Mouse (Mus musculus): ENCODE results near the gene Wdr82. TPM values are rescaled to one million over a fixed set of nuclear protein-coding genes. Genes with fewer than 3 reads are reported as not detected.

Gene Wdr82
- polyA plus RNA-seq, 1 experiment from 2014 or later, result 11.3 TPM

DNA sequence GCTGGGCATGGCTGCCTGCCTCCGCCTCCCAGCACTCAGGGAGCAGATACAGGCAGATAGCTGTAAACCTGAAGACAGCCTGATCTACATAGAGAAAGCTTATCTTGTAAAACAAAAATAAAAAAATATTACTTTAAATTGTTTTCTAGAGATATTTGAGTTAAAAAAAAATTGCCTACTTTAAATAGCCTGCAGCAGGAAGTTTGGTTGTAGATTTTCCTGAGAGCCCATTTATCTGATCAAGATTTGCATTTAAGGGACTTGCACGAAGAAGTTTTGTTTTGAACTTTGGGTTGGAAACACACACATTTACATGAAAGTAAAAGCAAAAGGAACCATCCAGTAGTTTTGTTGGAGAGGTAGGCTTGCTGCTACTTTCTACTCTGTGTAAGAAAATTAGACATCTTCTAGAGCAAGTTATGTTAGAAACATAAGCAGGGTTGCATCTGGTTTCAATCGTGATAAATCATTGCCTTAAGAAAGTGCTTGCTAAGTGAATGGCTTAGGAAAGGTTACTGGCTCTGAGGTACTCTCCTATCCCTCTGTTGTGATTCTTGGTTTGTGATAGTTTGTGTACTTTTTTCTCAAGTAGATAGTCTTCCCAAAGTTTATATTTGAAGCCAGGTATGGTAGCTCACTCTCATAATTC is 4.9 kb downstream of the Wdr82 start:
- Histone ChIP-seq H3K27ac (ENCODE audit: low read depth, low read length) (no peak overlapping the region), H3K4me1 (replicated peaks; ENCODE audit: control insufficient read depth, insufficient read depth, low read length) (0 out of 2 replicates have a peak, but pooled peaks cover 14% of the 10 kb centered on the region), H3K36me3 (ENCODE audit: control insufficient read depth, insufficient read depth) (peaks cover 30% of the 10 kb centered on the region), H3K4me2 (replicated peaks; ENCODE audit: low read depth) (no peak overlapping the region), H3K27me3 (replicated peaks; ENCODE audit: control insufficient read depth, insufficient read depth, low read length) (no peaks in the 10 kb centered on the region), H3K9ac (ENCODE audit: low read depth, low read length) (no peak overlapping the region), H3K4me3 (ENCODE audit: low read depth, low read length) (no peak overlapping the region), H3K9me3 (ENCODE audit: control insufficient read depth) (no peaks in the 10 kb centered on the region)
- ATAC-seq, result no peak
- 47% methylated on average over 3 of the region's 3 CpGs for WGBS
- TF ChIP-seq CTCF (IDR thresholded peaks at IDR 0.05; ENCODE audit: low read depth), result no peak

DNA sequence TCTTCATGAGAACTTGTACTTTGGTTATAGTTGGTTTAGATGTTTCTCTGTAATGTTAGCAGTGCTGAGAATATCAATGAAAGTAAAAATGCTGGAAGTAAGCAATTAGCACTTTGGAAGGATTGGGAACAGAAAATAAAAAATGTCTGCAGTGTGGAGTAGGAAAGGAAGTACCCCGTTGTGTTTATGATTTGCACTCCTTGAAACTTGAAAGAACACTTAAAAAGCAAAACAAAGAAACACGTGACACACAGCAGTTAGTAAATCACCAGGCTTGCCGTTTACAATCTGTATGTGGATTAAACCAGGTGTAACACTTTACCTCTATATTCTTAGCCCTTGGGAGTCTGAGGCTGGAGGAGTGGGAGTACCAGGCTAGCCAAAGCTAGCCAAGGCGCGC is 6.0 kb downstream of the Wdr82 start:
- H3K4me1 ChIP-seq (replicated peaks; ENCODE audit: control insufficient read depth, insufficient read depth, low read length), result 0 out of 2 replicates have a peak, but pooled peaks cover 14% of the 10 kb centered on the region
- no peak for ATAC-seq
- no peak for TF ChIP-seq CTCF (IDR thresholded peaks at IDR 0.05; ENCODE audit: low read depth)
- peaks cover 41% of the 10 kb centered on the region for H3K36me3 ChIP-seq (ENCODE audit: control insufficient read depth, insufficient read depth)
- no peak overlapping the region for H3K4me3 ChIP-seq (ENCODE audit: low read depth, low read length)
- H3K9ac ChIP-seq (ENCODE audit: low read depth, low read length), result no peak overlapping the region
- no peaks in the 10 kb centered on the region for H3K27me3 ChIP-seq (replicated peaks; ENCODE audit: control insufficient read depth, insufficient read depth, low read length)
- no peaks in the 10 kb centered on the region for H3K9me3 ChIP-seq (ENCODE audit: control insufficient read depth)
- no peak overlapping the region for H3K27ac ChIP-seq (ENCODE audit: low read depth, low read length)
- no peak overlapping the region for H3K4me2 ChIP-seq (replicated peaks; ENCODE audit: low read depth)
- WGBS, result 66% methylated on average over 5 of the region's 5 CpGs

DNA sequence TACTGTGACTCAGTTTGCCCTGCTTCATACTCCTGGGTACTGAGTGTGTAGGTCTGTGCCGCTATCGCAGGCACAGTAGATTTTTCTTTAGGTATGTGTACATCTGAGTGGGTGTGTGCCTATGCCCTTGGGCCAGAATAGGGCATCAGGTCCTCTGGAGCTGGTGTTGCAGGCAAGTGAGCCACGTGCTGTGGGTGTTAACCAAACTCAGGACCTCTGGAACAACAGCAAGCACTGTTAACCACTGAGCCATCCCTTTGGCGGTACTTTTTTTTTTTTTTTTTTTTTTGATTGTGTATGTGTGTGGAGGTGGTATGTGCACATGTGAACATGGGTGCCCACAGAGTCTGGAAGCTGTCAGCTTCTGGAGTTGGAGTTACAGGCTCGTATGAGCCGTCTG is 7.1 kb downstream of the Wdr82 start:
- Histone ChIP-seq H3K36me3 (ENCODE audit: control insufficient read depth, insufficient read depth) (peaks cover 51% of the 10 kb centered on the region), H3K4me3 (ENCODE audit: low read depth, low read length) (no peak overlapping the region), H3K27me3 (replicated peaks; ENCODE audit: control insufficient read depth, insufficient read depth, low read length) (no peaks in the 10 kb centered on the region), H3K4me2 (replicated peaks; ENCODE audit: low read depth) (no peak overlapping the region), H3K9me3 (ENCODE audit: control insufficient read depth) (no peaks in the 10 kb centered on the region), H3K9ac (ENCODE audit: low read depth, low read length) (no peak overlapping the region), H3K27ac (ENCODE audit: low read depth, low read length) (no peak overlapping the region), H3K4me1 (replicated peaks; ENCODE audit: control insufficient read depth, insufficient read depth, low read length) (0 out of 2 replicates have a peak, but pooled peaks cover 14% of the 10 kb centered on the region)
- TF ChIP-seq CTCF (IDR thresholded peaks at IDR 0.05; ENCODE audit: low read depth), result no peak
- ATAC-seq, result no peak
- 81% methylated on average over 6 of the region's 6 CpGs for WGBS

DNA sequence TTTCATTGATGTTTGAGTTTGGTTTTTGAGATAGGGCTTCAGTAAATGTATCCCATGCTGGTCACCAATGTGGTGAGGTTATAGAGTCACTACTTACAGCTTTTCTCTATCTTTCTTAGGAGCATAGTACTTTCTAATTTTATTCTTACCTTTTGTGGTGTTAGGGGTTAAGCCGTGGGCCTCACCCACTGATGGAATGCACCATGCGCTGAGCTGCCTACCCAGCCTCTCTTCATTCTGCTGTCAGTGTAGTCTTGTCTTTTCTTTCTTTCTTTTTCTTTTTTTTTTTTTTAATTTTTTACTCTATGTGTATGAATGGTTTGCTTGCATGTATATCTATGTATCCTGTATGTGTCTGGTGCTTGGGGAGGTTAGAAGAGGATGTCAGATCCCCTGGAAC is 8.7 kb downstream of the Wdr82 start:
- no peak overlapping the region for H3K27ac ChIP-seq (ENCODE audit: low read depth, low read length)
- peaks cover 67% of the 10 kb centered on the region for H3K36me3 ChIP-seq (ENCODE audit: control insufficient read depth, insufficient read depth)
- no peak for TF ChIP-seq CTCF (IDR thresholded peaks at IDR 0.05; ENCODE audit: low read depth)
- no peaks in the 10 kb centered on the region for H3K9me3 ChIP-seq (ENCODE audit: control insufficient read depth)
- no peak overlapping the region for H3K4me3 ChIP-seq (ENCODE audit: low read depth, low read length)
- no peak overlapping the region for H3K9ac ChIP-seq (ENCODE audit: low read depth, low read length)
- no peak overlapping the region for H3K4me2 ChIP-seq (replicated peaks; ENCODE audit: low read depth)
- ATAC-seq, result no peak
- WGBS, result 63% methylated on average over 2 of the region's 2 CpGs
- 0 out of 2 replicates have a peak, but pooled peaks cover 5% of the 10 kb centered on the region for H3K4me1 ChIP-seq (replicated peaks; ENCODE audit: control insufficient read depth, insufficient read depth, low read length)
- H3K27me3 ChIP-seq (replicated peaks; ENCODE audit: control insufficient read depth, insufficient read depth, low read length), result no peaks in the 10 kb centered on the region

DNA sequence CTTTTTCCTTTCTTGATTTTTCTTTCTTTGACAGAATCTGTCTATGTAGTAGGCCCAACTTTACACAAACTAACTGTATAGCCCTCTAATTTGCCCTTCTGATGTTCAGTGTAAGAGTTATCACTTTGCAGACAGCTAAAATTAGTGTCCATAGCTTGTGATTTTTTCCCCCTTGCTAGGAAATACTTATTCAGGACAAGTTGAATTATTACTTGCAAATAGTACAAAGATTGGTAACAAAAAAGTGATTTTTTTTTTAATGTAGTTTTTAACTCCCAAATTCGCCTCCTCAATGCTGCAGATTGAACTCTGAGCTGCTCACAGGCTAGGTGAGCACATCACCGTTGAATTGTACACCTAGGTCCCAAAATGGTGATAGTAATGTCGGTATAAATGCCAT is 9.2 kb downstream of the Wdr82 start:
- WGBS, result 96% methylated on average over 3 of the region's 3 CpGs
- no peak for TF ChIP-seq CTCF (IDR thresholded peaks at IDR 0.05; ENCODE audit: low read depth)
- Histone ChIP-seq H3K4me3 (ENCODE audit: low read depth, low read length) (no peak overlapping the region), H3K4me2 (replicated peaks; ENCODE audit: low read depth) (no peak overlapping the region), H3K4me1 (replicated peaks; ENCODE audit: control insufficient read depth, insufficient read depth, low read length) (0 out of 2 replicates have a peak, but pooled peaks cover 5% of the 10 kb centered on the region), H3K27ac (ENCODE audit: low read depth, low read length) (no peak overlapping the region), H3K9me3 (ENCODE audit: control insufficient read depth) (no peaks in the 10 kb centered on the region), H3K36me3 (ENCODE audit: control insufficient read depth, insufficient read depth) (peaks cover 72% of the 10 kb centered on the region), H3K27me3 (replicated peaks; ENCODE audit: control insufficient read depth, insufficient read depth, low read length) (no peaks in the 10 kb centered on the region), H3K9ac (ENCODE audit: low read depth, low read length) (no peak overlapping the region)
- no peak for ATAC-seq

DNA sequence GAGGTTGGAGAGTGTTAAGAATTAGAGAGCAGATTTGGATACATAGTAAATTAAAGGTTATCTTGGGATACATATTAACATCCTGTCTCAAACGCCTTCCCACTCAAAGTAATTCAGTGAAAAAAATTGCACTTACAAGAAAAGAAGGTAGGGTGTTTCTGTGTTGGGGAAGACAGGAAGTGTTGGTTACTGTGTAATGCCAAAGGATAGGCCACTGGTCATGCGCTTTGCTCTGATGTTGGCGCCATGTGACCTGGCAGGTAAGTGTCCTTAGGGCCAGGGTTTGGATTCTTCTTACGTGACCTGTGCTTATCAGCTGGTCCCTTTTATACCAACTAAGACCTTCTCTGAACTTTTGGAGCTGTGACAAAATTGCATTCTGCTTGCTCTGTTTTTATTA is 11.4 kb downstream of the Wdr82 start:
- no peak overlapping the region for H3K9ac ChIP-seq (ENCODE audit: low read depth, low read length)
- ATAC-seq, result no peak
- 82% methylated on average over 4 of the region's 4 CpGs for WGBS
- TF ChIP-seq CTCF (IDR thresholded peaks at IDR 0.05; ENCODE audit: low read depth), result no peak
- no peak overlapping the region for H3K4me3 ChIP-seq (ENCODE audit: low read depth, low read length)
- H3K9me3 ChIP-seq (ENCODE audit: control insufficient read depth), result no peaks in the 10 kb centered on the region
- no peak overlapping the region for H3K4me2 ChIP-seq (replicated peaks; ENCODE audit: low read depth)
- H3K36me3 ChIP-seq (ENCODE audit: control insufficient read depth, insufficient read depth), result peaks cover 87% of the 10 kb centered on the region
- H3K27me3 ChIP-seq (replicated peaks; ENCODE audit: control insufficient read depth, insufficient read depth, low read length), result no peaks in the 10 kb centered on the region
- no peaks in the 10 kb centered on the region for H3K4me1 ChIP-seq (replicated peaks; ENCODE audit: control insufficient read depth, insufficient read depth, low read length)
- H3K27ac ChIP-seq (ENCODE audit: low read depth, low read length), result no peak overlapping the region
